Mouse (Mus musculus) small intestine, adult 2 months (tissue): ENCODE data around the gene Gm5447. TPM values are rescaled to one million over a fixed set of nuclear protein-coding genes. Genes with fewer than 3 reads are reported as not detected.

Source experiments
- H3K27ac ChIP-seq: fragments of 200-500 bp; 2 replicates; pipeline ENCODE4 v1.5.1; 2012; ENCODE audit warnings: low read depth, low read length, control low read depth, inconsistent platforms; ENCODE audit not compliant: insufficient read depth
- H3K27me3 ChIP-seq: fragments of 200-500 bp; 2 replicates; pipeline ENCODE4 v1.6.1; 2012; ENCODE audit warnings: mild to moderate bottlenecking, moderate library complexity, low read length, inconsistent platforms; ENCODE audit not compliant: control insufficient read depth, insufficient read depth
- H3K36me3 ChIP-seq: fragments of 200-500 bp; 2 replicates; pipeline ENCODE4 v1.6.1; 2012; ENCODE audit warnings: mild to moderate bottlenecking, low read length, control low read depth, inconsistent platforms; ENCODE audit not compliant: control insufficient read depth, insufficient read depth
- H3K4me1 ChIP-seq: fragments of 200-500 bp; 2 replicates; pipeline ENCODE4 v1.6.1; 2012; ENCODE audit warnings: low read length, inconsistent platforms, mixed read lengths; ENCODE audit not compliant: control insufficient read depth, insufficient read depth, insufficient read length
- H3K4me3 ChIP-seq: fragments of 200-500 bp; 2 replicates; pipeline ENCODE4 v1.5.1; 2012; ENCODE audit warnings: low read depth, mild to moderate bottlenecking, control low read depth, inconsistent platforms, low read length, moderate library complexity
- CTCF ChIP-seq: fragments of 200-500 bp; IDR thresholded peaks from 2 replicates; pipeline ENCODE4 v1.5.1; 2012; ENCODE audit warnings: low read depth, mild to moderate bottlenecking, control low read depth, inconsistent platforms, low read length, moderate library complexity, mixed read lengths; ENCODE audit not compliant: insufficient replicate concordance, insufficient read length; ENCODE audit errors: extremely low read depth
- POLR2A ChIP-seq: fragments of 200-500 bp; IDR thresholded peaks from 2 replicates; pipeline ENCODE4 v1.6.1; 2012; ENCODE audit warnings: low read depth, mild to moderate bottlenecking, control low read depth, inconsistent platforms, low read length, moderate library complexity
- WGBS: fragments of 180-500 bp; shearing (Covaris S2); methylation state at CpG from one replicate; pipeline ENCODE4 v1.1.7; 2018; 5-methylcytosine and 5-hydroxymethylcytosine counted together
- polyA plus RNA-seq: library from polyadenylated mRNA; depleted of rRNA; stranded (reverse); fragments of >200 nt; gene quantifications from 2 replicates; pipeline ENCODE4 v1.2.3, GENCODE M21; 2012

Gm5447 gene
- polyA plus RNA-seq, 1 experiment = 0.06 TPM

DNA sequence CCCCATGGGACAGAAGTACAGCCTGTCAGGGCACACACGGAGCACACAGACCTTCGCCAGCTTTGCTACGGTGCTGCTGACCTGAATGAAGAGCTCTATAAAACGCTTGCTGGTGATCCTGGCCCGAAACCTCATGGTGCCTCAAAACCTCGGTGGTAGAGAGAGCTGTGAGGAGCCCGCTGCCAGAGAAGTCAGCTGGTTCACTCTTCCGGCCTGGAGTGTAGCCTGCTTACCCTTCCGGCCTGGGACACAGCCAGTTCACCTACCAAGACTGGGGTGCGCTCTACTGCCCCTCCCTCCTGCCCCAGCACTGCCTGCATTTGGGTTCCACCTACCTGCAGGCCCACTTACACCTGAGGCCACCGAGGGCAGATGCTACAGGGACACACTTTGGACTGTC, 26.5 kb upstream of the Gm5447 start, which contains the start of gene Hus1b:
Hus1b (minus strand) TSS at position 220 of the 400 bp plus-strand sequence.
- Histone ChIP-seq H3K36me3 (no peaks in the 10 kb centered on the region), H3K27ac (no peak within 1 kb of the TSS; the same call in 1 of the 2 replicates), H3K4me1 (no peaks in the 10 kb centered on the region), H3K27me3 (no peaks in the 10 kb centered on the region), H3K4me3 (no peak within 1 kb of the TSS)
- TF ChIP-seq POLR2A (no peak), CTCF (no peak)
- 92% methylated on average over 11 of the region's 11 CpGs for WGBS

DNA sequence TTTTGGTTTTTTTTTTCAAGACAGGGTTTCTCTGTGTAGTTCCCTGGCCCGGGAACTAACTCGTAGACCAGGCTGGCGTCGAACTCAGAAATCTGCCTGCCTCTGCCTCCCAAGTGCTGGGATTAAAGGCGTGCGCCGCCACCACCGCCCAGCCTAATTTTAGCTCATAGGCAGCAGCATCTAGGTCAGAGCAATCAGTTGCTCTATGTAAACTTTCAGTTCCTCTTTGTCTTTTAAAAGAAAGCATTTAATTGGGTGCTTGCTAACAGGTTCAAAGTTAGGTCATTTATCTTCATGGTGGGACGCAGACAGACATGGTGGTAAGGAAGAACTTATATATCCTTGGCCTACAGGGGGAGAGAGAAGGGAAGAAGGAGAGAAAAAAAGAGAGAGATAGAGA, 24.8 kb upstream of the Gm5447 start:
- Histone ChIP-seq H3K4me1 (no peaks in the 10 kb centered on the region), H3K27me3 (no peaks in the 10 kb centered on the region), H3K4me3 (no peak overlapping the region), H3K36me3 (no peaks in the 10 kb centered on the region), H3K27ac (no peak overlapping the region)
- TF ChIP-seq POLR2A (no peak), CTCF (no peak)
- 93% methylated on average over 9 of the region's 9 CpGs for WGBS

DNA sequence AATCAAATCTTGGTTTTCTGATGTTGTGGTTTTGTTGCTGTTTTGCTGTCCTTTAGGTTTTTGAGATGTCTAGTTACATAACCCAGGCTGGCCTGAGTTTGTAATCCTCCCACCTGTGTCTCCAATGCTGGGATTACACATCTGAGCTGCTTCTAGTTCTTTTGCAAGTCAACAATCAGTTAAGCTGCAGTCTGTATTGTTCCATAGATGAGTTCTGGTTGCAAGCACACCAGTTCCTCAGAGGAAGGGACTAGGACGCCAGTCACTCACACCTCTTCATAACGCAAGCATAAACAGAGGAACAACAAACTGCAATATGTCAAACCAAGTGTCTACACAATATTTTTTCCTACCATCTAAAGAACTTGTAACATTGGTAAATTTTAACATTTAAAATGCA, 22.0 kb upstream of the Gm5447 start:
- TF ChIP-seq POLR2A (no peak), CTCF (no peak)
- WGBS = 87% methylated on average over 2 of the region's 2 CpGs
- H3K27me3 ChIP-seq = no peaks in the 10 kb centered on the region
- H3K4me3 ChIP-seq = no peak overlapping the region
- H3K36me3 ChIP-seq = no peaks in the 10 kb centered on the region
- H3K27ac ChIP-seq = no peak overlapping the region
- H3K4me1 ChIP-seq = no peaks in the 10 kb centered on the region

DNA sequence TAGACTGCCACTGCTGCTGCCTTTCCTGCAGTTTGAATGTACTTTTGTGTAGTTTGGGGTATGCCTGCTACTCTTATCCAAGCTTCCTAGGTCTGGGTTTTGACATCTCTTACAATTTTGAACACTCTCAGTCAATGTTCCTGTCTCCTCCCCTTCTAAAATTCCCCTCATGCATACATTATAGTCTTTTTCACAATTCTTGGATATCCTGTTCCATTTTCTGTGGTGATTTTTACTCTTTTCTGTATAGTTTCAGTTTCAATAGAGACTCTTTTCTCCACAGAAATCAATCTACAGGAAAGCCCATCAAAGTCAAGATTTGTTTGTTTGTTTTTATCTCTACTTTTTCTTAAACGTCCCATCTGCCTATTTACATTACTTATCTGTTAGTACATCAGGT, 20.4 kb upstream of the Gm5447 start:
- no peak overlapping the region for H3K27ac ChIP-seq
- 9% methylated on average over 1 of the region's 1 CpGs for WGBS
- no peaks in the 10 kb centered on the region for H3K27me3 ChIP-seq
- H3K4me1 ChIP-seq = no peaks in the 10 kb centered on the region
- no peak for TF ChIP-seq CTCF
- no peak for TF ChIP-seq POLR2A
- H3K4me3 ChIP-seq = no peak overlapping the region
- no peaks in the 10 kb centered on the region for H3K36me3 ChIP-seq

GRCm38 (mm10) chr13:30960714-30961113, 13.3 kb upstream of the Gm5447 start:
- 87% methylated on average over 2 of the region's 2 CpGs for WGBS
- H3K27ac ChIP-seq = no peak overlapping the region
- no peaks in the 10 kb centered on the region for H3K27me3 ChIP-seq
- H3K36me3 ChIP-seq = no peaks in the 10 kb centered on the region
- H3K4me1 ChIP-seq = no peaks in the 10 kb centered on the region
- H3K4me3 ChIP-seq = no peak overlapping the region
- TF ChIP-seq CTCF (no peak), POLR2A (no peak)

- Histone ChIP-seq H3K36me3 (no peaks in the 10 kb centered on the region), H3K4me3 (no peak overlapping the region), H3K27me3 (no peaks in the 10 kb centered on the region), H3K4me1 (no peaks in the 10 kb centered on the region; the same call in 1 of the 2 replicates), H3K27ac (no peak overlapping the region)
- 75% methylated on average over 2 of the region's 2 CpGs for WGBS
- no peak for TF ChIP-seq POLR2A
- TF ChIP-seq CTCF = no peak
These were observed 12.1 kb upstream of the Gm5447 start for GRCm38 (mm10) chr13:30961932-30962331.

- TF ChIP-seq CTCF = no peak
- TF ChIP-seq POLR2A = no peak
- H3K27me3 ChIP-seq = no peaks in the 10 kb centered on the region
- WGBS = 70% methylated on average over 10 of the region's 10 CpGs
- no peak overlapping the region for H3K27ac ChIP-seq
- H3K36me3 ChIP-seq = no peaks in the 10 kb centered on the region
- H3K4me3 ChIP-seq = no peak overlapping the region
- H3K4me1 ChIP-seq = peaks cover 5% of the 10 kb centered on the region
These were observed 7.5 kb upstream of the Gm5447 start for GRCm38 (mm10) chr13:30966507-30966911.

- H3K27me3 ChIP-seq = no peaks in the 10 kb centered on the region
- TF ChIP-seq CTCF (no peak), POLR2A (no peak)
- WGBS = 46% methylated on average over 4 of the region's 4 CpGs
- peaks cover 5% of the 10 kb centered on the region for H3K4me1 ChIP-seq
- no peaks in the 10 kb centered on the region for H3K36me3 ChIP-seq
- H3K4me3 ChIP-seq = no peak overlapping the region
- peak overlapping the region; percentile 41; the same call in 1 of the 2 replicates for H3K27ac ChIP-seq
These were observed 5.7 kb upstream of the Gm5447 start for GRCm38 (mm10) chr13:30968311-30968710.
